Mouse (Mus musculus) cerebellum, adult 2 months (tissue): ENCODE data around the gene 1700018B08Rik.

ENCODE experiments used
- CTCF ChIP-seq: fragments of 200-500 bp; IDR thresholded peaks from 2 replicates; pipeline ENCODE4 v1.5.1; 2011; ENCODE audit warnings: low read depth, mild to moderate bottlenecking, control low read depth, low read length, moderate library complexity, borderline replicate concordance; ENCODE audit not compliant: insufficient read depth
- POLR2A ChIP-seq: fragments of 200-500 bp; IDR thresholded peaks from 2 replicates; pipeline ENCODE4 v1.6.1; 2011; ENCODE audit warnings: low read length, control low read depth, borderline replicate concordance; ENCODE audit not compliant: insufficient read depth

- no peak for TF ChIP-seq CTCF
- TF ChIP-seq POLR2A: no peak
Observed at GRCm38 (mm10) chr8:121575661-121576060, 31.5 kb upstream of the 1700018B08Rik start.
